Mouse (Mus musculus) liver, embryonic 15.5 days (tissue): ENCODE measurements at regions not wholly inside any gene's neighbourhood (a gene's known extent, or its start where the extent isn't known, plus 50 kb on each side); places are given as distances from the start of the nearest gene placed in this dataset.

ENCODE experiments used
- ATAC-seq: fragments of 200-750 bp; cut with Nextera tagmentation; 2 replicates; pipeline ENCODE4 v1.8.0; 2017; ENCODE audit warnings: moderate number of reproducible peaks, mild to moderate bottlenecking, moderate library complexity; ENCODE audit not compliant: insufficient read depth
- H3K27ac ChIP-seq: fragments of 300-500 bp; sonication (generic); replicated peaks from 2 replicates; pipeline ENCODE4 v1.5.1; 2015; ENCODE audit warnings: mild to moderate bottlenecking, inconsistent platforms
- H3K27me3 ChIP-seq: fragments of 300-500 bp; sonication (generic); 2 replicates; pipeline ENCODE4 v1.6.1; 2015; ENCODE audit warnings: mild to moderate bottlenecking, inconsistent platforms
- H3K36me3 ChIP-seq: fragments of 300-500 bp; sonication (generic); replicated peaks from 2 replicates; pipeline ENCODE4 v1.6.1; 2015; ENCODE audit warnings: moderate library complexity, mild to moderate bottlenecking, inconsistent platforms
- H3K4me1 ChIP-seq: fragments of 300-500 bp; sonication (generic); replicated peaks from 2 replicates; pipeline ENCODE4 v1.6.1; 2015; ENCODE audit warnings: inconsistent platforms
- H3K4me2 ChIP-seq: fragments of 300-500 bp; sonication (generic); 2 replicates; pipeline ENCODE4 v1.6.1; 2015; ENCODE audit warnings: moderate library complexity, mild to moderate bottlenecking, inconsistent platforms
- H3K4me3 ChIP-seq: fragments of 300-500 bp; sonication (generic); replicated peaks from 2 replicates; pipeline ENCODE4 v1.5.1; 2015; ENCODE audit warnings: mild to moderate bottlenecking, inconsistent platforms
- H3K9ac ChIP-seq: fragments of 300-500 bp; sonication (generic); 2 replicates; pipeline ENCODE4 v1.6.1; 2015; ENCODE audit warnings: moderate library complexity, mild to moderate bottlenecking, inconsistent platforms
- H3K9me3 ChIP-seq: fragments of 300-500 bp; sonication (generic); replicated peaks from 2 replicates; pipeline ENCODE4 v1.6.1; 2016; ENCODE audit warnings: inconsistent platforms
- WGBS: fragments of 180-500 bp; shearing (Covaris S2); methylation state at CpG from one replicate; pipeline ENCODE4 v1.1.7; 2015; ENCODE audit warnings: mixed read lengths; ENCODE audit not compliant: insufficient replicate concordance; 5-methylcytosine and 5-hydroxymethylcytosine counted together

DNA sequence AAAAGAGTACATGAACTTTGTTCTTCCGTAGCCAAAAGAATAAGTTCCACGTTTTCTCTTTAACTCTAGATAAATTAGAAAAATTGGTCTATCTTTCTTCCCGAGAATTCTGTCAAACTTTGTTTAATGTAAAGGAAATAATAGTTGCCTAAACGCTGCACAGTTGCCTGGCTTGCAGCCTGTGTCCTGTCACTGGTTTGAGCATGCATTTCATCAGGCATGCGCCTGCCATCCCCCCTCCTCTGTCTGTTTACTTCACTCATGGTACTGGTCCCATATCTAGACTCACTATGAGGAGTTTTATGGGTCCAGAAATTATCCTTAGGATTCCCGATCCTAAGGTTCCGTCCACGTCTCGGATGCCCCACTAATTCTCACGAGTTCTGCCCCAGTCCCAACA, 520.5 kb upstream of the Mpdz start:
- Histone ChIP-seq H3K36me3 (no peaks in the 10 kb centered on the region), H3K27me3 (no peaks in the 10 kb centered on the region), H3K4me3 (no peak overlapping the region), H3K9ac (no peak overlapping the region), H3K4me1 (no peaks in the 10 kb centered on the region), H3K9me3 (no peaks in the 10 kb centered on the region), H3K4me2 (no peak overlapping the region), H3K27ac (no peak overlapping the region)
- WGBS = 65% methylated on average over 10 of the region's 10 CpGs
- no peak for ATAC-seq

GRCm38 (mm10) chr4:81962586-81962985, 520.0 kb upstream of the Mpdz start:
- Histone ChIP-seq H3K4me1 (no peaks in the 10 kb centered on the region), H3K9ac (no peak overlapping the region), H3K36me3 (no peaks in the 10 kb centered on the region), H3K27me3 (no peaks in the 10 kb centered on the region), H3K4me3 (no peak overlapping the region), H3K9me3 (no peaks in the 10 kb centered on the region), H3K27ac (no peak overlapping the region), H3K4me2 (no peak overlapping the region)
- WGBS = 59% methylated on average over 5 of the region's 5 CpGs
- no peak for ATAC-seq

GRCm38 (mm10) chr4:81960552-81961534, 518.2 kb upstream of the Mpdz start:
- WGBS = 70% methylated on average over 16 of the region's 16 CpGs
- no peaks in the 10 kb centered on the region for H3K4me1 ChIP-seq
- H3K4me3 ChIP-seq = no peak overlapping the region
- no peaks in the 10 kb centered on the region for H3K9me3 ChIP-seq
- no peaks in the 10 kb centered on the region for H3K36me3 ChIP-seq
- H3K9ac ChIP-seq = no peak overlapping the region
- ATAC-seq = no peak
- no peaks in the 10 kb centered on the region for H3K27me3 ChIP-seq
- no peak overlapping the region for H3K4me2 ChIP-seq
- no peak overlapping the region for H3K27ac ChIP-seq

DNA sequence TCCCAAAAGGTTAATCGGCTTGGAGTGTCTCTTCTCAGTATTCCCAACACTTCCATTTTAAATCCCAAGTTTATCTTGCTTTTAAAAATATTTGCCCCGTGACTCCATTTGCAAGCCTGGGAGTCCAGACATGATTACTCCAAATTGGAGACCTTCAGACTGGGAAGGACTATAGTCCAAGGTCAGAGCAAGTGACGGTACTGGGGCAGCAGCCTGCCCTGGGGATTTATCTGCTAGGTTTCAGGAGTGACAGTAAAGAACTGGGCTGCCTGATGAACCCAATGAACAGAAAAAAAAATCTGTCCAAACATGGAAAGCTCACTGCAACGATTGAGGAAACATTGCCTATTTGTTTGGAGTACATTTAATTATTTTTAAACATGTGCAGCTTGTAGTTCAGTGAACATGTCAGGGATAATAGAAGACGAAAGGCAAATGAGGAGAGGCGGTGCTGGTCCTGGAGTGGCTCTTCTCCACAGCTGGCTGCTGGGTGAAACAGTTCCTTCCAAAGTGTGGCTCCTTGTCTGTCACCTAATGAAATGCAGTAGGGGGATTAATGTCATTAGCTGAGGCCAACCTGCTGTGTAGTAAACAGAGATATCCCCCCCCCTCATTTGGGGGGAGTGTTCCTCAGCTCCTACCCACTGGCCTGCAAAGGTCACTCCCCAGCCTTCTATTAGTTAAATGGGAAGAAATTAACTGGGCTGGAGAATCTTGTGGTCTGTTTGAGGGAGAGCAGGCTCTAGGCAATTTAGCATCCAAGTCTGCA, 514.5 kb upstream of the Mpdz start:
- Histone ChIP-seq H3K9ac (no peak overlapping the region), H3K36me3 (no peaks in the 10 kb centered on the region), H3K27me3 (no peaks in the 10 kb centered on the region), H3K9me3 (no peaks in the 10 kb centered on the region), H3K4me2 (no peak overlapping the region), H3K4me3 (no peak overlapping the region), H3K27ac (no peak overlapping the region), H3K4me1 (no peaks in the 10 kb centered on the region)
- no peak for ATAC-seq
- 49% methylated on average over 6 of the region's 6 CpGs for WGBS

DNA sequence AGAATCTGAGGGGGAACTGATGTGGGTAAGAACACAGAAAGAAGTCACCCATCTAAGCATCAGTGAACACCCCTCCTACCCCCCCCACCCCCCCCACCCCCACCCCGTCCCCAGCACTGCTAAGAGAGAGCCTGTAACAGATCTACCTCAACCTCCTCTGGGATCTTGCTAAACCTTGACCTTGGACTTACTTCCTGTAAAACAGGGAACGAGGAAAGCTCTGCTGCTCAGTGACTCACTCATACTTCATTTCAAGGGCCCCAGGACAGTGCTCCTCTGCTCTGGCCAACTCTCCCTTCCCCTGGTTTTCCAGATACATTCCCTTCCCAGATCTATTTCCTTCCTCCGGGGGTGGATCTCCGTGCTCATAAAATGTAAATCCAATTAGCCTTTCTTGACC, 510.4 kb upstream of the Mpdz start:
- Histone ChIP-seq H3K4me2 (no peak overlapping the region), H3K27me3 (no peaks in the 10 kb centered on the region), H3K36me3 (no peaks in the 10 kb centered on the region), H3K9ac (no peak overlapping the region), H3K9me3 (no peaks in the 10 kb centered on the region), H3K4me1 (no peaks in the 10 kb centered on the region), H3K27ac (no peak overlapping the region), H3K4me3 (no peak overlapping the region)
- WGBS = 36% methylated on average over 4 of the region's 4 CpGs
- no peak for ATAC-seq

DNA sequence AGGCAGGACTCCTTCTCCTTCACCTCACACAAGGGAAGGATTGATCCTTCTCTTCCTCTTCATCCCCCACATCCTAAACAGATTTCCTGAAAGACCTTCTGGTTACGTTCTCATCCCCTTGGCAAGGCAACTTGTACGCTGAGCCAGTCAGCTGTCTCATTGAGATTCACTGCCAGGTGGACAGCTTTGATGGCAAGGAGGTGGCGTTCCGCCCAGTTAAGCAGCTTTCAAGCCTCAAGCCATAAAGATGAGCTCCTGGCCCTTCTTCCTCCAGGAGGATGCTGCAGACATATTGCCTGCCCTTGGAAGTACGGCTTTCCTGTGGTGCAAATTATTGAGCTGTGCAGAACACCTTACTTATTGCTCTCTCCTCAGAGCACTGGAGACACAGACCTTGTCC, 494.8 kb upstream of the Mpdz start:
- Histone ChIP-seq H3K4me2 (no peak overlapping the region), H3K27ac (no peak overlapping the region), H3K9me3 (no peaks in the 10 kb centered on the region), H3K4me1 (no peaks in the 10 kb centered on the region), H3K27me3 (no peaks in the 10 kb centered on the region), H3K4me3 (no peak overlapping the region), H3K9ac (no peak overlapping the region), H3K36me3 (no peaks in the 10 kb centered on the region)
- no peak for ATAC-seq
- WGBS = 55% methylated on average over 5 of the region's 5 CpGs

DNA sequence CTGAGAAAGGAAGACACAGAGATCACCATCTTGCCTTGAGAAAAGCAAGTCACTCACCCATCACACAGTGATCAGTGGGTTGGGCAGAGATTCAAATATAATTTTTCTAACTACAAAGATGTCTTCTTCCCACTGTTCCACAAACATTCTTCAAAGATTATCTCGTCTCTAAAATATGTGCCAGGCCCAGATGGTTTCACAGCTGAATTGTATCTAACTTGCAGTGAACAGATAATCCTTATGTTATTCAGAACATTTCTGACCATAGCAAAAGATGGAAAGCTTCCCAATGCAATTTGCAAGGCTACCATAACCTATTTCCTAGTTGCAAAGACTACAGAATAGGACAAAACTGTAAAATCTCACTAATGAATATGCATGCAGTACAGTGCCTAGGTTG, 488.3 kb upstream of the Mpdz start:
- Histone ChIP-seq H3K4me1 (no peaks in the 10 kb centered on the region), H3K9me3 (no peaks in the 10 kb centered on the region), H3K27me3 (no peaks in the 10 kb centered on the region), H3K36me3 (no peaks in the 10 kb centered on the region), H3K9ac (no peak overlapping the region), H3K4me2 (no peak overlapping the region), H3K4me3 (no peak overlapping the region), H3K27ac (no peak overlapping the region)
- ATAC-seq = no peak
- WGBS = 42% methylated on average over 1 of the region's 1 CpGs

DNA sequence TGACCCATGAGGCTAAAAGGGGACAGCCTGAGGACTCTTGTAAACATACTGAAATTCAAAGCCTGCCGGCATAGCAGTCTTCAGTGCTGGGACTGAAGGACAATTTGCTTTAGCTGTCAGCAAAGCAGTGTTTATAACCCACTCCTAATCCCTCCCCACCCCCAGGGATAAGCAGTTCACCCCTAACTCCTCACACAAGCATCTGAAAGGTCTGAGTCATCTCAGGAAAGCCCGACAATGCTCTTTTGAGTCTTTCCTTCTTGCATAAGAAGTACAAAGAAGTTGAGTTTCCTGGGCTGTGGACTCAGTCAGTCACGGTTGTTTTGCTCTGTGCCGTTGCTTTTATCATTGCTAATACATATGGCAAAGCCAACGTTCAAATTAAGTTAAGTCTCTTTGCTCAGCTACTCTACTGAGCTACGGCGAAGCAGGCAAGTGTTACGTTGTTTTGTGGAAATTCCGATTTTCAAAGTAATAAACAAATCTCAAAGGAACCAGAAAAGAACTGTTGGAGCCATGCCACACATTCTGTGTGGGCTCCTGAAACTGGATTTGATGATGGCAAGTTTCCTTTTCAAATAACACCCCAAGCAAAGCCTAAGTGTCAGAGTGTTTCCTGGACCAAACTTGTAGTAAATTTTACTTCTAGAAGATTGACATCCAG, 486.1 kb upstream of the Mpdz start:
- no peak overlapping the region for H3K4me2 ChIP-seq
- no peak overlapping the region for H3K27ac ChIP-seq
- no peaks in the 10 kb centered on the region for H3K36me3 ChIP-seq
- no peaks in the 10 kb centered on the region for H3K9me3 ChIP-seq
- no peak for ATAC-seq
- no peaks in the 10 kb centered on the region for H3K27me3 ChIP-seq
- no peak overlapping the region for H3K4me3 ChIP-seq
- H3K9ac ChIP-seq = no peak overlapping the region
- H3K4me1 ChIP-seq = no peaks in the 10 kb centered on the region
- 42% methylated on average over 9 of the region's 9 CpGs for whole genome bisulfite sequencing

DNA sequence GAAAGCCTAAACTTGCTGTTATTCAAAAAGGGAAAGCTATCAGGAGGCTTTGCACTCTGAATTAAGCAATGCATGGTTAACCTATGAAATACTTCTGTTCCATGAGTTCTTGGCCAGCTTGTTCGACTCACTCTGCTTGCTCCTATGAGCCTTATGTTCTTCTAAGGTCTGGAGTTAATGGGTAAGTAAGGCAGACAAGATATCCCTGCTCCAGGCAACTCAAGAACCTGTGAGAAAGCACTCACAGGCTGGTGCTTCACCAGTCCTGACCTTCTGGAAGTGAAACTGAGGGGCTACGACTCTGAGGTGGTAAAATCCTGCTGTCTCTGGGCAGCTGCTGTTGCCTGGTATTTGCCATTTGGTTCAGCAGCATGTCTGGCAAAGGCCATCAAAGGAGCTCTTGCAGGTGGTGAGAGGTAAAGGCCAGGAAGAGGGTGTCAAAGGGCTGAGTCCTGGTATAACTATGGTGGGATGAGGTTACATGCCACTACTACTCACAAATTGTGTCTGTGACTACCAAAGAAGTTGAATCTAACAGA, 484.6 kb upstream of the Mpdz start:
- Histone ChIP-seq H3K4me3 (no peak overlapping the region), H3K27me3 (no peaks in the 10 kb centered on the region), H3K9ac (no peak overlapping the region), H3K4me1 (no peaks in the 10 kb centered on the region), H3K36me3 (no peaks in the 10 kb centered on the region), H3K27ac (no peak overlapping the region), H3K4me2 (no peak overlapping the region), H3K9me3 (no peaks in the 10 kb centered on the region)
- 54% methylated on average over 2 of the region's 2 CpGs for WGBS
- no peak for ATAC-seq

DNA sequence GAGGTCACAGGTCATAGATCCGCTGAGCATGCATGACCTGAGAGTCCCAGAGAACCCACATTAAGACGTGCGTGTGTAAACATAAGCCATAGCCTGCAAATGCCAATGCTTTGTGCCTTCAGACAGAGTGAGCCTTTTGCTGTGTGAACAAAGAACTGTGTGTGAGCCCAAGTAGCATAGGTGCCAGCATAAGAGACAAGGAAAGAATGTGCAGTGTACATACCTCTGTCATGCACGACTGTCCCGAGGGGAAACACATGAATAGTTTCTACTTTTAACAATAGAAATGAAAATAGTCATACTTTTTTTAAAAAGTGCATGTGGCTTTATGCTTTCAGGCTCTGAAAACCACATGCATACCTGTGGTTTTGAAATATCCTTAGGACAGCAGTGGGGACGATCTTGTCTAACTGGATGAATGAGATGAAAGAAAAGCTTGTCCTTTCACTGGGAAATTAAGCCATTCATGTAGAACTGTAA, 484.1 kb upstream of the Mpdz start:
- WGBS = 33% methylated on average over 6 of the region's 6 CpGs
- H3K27ac ChIP-seq = no peak overlapping the region

GRCm38 (mm10) chr4:81925611-81926010, 483.0 kb upstream of the Mpdz start:
- Histone ChIP-seq H3K9ac (no peak overlapping the region), H3K9me3 (no peaks in the 10 kb centered on the region), H3K27me3 (no peaks in the 10 kb centered on the region), H3K4me3 (no peak overlapping the region), H3K4me1 (no peaks in the 10 kb centered on the region), H3K36me3 (no peaks in the 10 kb centered on the region), H3K27ac (no peak overlapping the region), H3K4me2 (no peak overlapping the region)
- no peak for ATAC-seq
- 48% methylated on average over 2 of the region's 2 CpGs for WGBS

More for the DNA sequence above, 484.1 kb upstream of the Mpdz start:
- no peaks in the 10 kb centered on the region for H3K4me1 ChIP-seq
- no peak for ATAC-seq
- H3K27me3 ChIP-seq = no peaks in the 10 kb centered on the region
- H3K36me3 ChIP-seq = no peaks in the 10 kb centered on the region
- no peak overlapping the region for H3K4me3 ChIP-seq
- H3K4me2 ChIP-seq = no peak overlapping the region
- no peak overlapping the region for H3K9ac ChIP-seq
- no peaks in the 10 kb centered on the region for H3K9me3 ChIP-seq
